Mouse (Mus musculus) kidney, adult 2 months (tissue): Measurements from ENCODE around the gene Cenpf. TPM values are rescaled to one million over a fixed set of nuclear protein-coding genes. Genes with fewer than 3 reads are reported as not detected.
"Not testable (repeated sequence)": the region's sequence is repeated elsewhere in the genome, so short reads cannot be mapped to it uniquely, and the experiment has no call there.

Experiments
- DNase-seq: peaks from one replicate; pipeline ENCODE4 v3.0.0; 2021
- H3K27ac ChIP-seq: fragments of 200-500 bp; 2 replicates; pipeline ENCODE4 v1.5.1; 2012; ENCODE audit warnings: low read depth, low read length, control low read depth, inconsistent platforms; ENCODE audit not compliant: insufficient read depth
- H3K27me3 ChIP-seq: fragments of 200-500 bp; replicated peaks from 2 replicates; pipeline ENCODE4 v1.6.1; 2012; ENCODE audit warnings: mild to moderate bottlenecking, moderate library complexity, low read length, inconsistent platforms; ENCODE audit not compliant: control insufficient read depth, insufficient read depth
- H3K36me3 ChIP-seq: fragments of 200-500 bp; 2 replicates; pipeline ENCODE4 v1.6.1; 2012; ENCODE audit warnings: mild to moderate bottlenecking, moderate library complexity, low read length, inconsistent platforms; ENCODE audit not compliant: control insufficient read depth, insufficient read depth
- H3K4me1 ChIP-seq: fragments of 200-500 bp; 2 replicates; pipeline ENCODE4 v1.6.1; 2011; ENCODE audit warnings: low read length; ENCODE audit not compliant: control insufficient read depth, insufficient read depth
- H3K4me3 ChIP-seq: fragments of 200-500 bp; 2 replicates; pipeline ENCODE4 v1.5.1; 2011; ENCODE audit warnings: mild to moderate bottlenecking, low read depth, low read length, control low read depth; ENCODE audit not compliant: insufficient read depth
- CTCF ChIP-seq: fragments of 200-500 bp; conservative IDR thresholded peaks from 2 replicates; pipeline ENCODE4 v1.5.1; 2011; ENCODE audit warnings: low read depth, mild to moderate bottlenecking, control low read depth, low read length, moderate library complexity, mixed read lengths; ENCODE audit not compliant: insufficient read depth, insufficient read length
- POLR2A ChIP-seq: fragments of 200-500 bp; IDR thresholded peaks from one replicate; pipeline ENCODE4 v1.6.1; 2011; ENCODE audit warnings: low read depth, low read length, control low read depth
- whole genome bisulfite sequencing: fragments of 180-500 bp; shearing (Covaris S2); methylation state at CpG from one replicate; pipeline ENCODE4 v1.1.7; 2018; 5-methylcytosine and 5-hydroxymethylcytosine counted together
- polyA plus RNA-seq: library from polyadenylated mRNA; depleted of rRNA; stranded (reverse); fragments of >200 nt; gene quantifications from 2 replicates; pipeline ENCODE4 v1.2.3, GENCODE M21; 2012

The Cenpf gene
- polyA plus RNA-seq, 1 experiment: 0.14 TPM

DNA sequence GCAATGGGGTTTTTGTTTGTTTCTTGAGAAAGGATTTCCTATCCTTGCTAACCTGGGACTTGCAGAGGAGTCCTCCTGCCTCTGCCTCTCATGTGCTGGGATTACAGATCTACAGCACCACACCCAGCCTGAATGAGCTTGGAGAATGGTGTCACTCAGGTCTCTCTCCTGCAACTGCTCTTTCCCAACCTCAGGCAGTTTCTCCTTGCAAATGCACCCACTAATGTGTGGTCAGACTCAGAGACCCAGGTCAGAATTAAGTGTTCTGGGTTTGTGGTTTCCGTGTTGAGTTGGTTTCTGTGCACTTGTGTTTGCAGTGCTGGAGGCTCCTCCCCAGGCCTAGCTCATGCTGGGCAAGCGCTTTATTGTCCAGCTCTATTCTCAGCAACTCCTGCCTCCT lies 6.5 kb upstream of the Cenpf start:
- TF ChIP-seq CTCF: no peak
- no peak for TF ChIP-seq POLR2A
- Histone ChIP-seq H3K36me3 (no peaks in the 10 kb centered on the region), H3K4me1 (no peaks in the 10 kb centered on the region), H3K27ac (no peak overlapping the region), H3K27me3 (no peaks in the 10 kb centered on the region), H3K4me3 (no peak overlapping the region)
- 86% methylated on average over 2 of the region's 2 CpGs for WGBS
- DNase-seq: no peak

DNA sequence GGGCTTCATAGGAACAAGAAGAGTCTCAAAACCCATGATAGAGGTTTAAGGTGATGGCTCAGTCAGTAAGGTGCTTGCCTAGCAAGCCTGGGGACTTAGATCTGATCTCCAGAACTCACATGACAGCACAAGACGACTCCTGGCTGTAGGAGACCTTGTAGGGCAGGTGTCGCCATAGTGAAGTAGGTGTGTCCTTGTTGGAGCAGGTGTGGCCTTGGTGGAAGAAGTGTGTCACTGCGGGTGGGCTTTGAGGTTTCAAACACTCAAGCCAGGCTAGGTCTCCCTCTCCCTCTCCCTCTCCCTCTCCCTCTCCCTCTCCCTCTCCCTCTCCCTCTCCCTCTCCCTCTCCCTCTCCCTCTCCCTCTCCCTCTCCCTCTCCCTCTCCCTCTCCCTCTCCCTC lies 4.6 kb upstream of the Cenpf start:
- not testable (repeated sequence) for H3K4me3 ChIP-seq, H3K27me3 ChIP-seq, H3K4me1 ChIP-seq, H3K27ac ChIP-seq, DNase-seq, H3K36me3 ChIP-seq
- WGBS: 55% methylated on average over 3 of the region's 3 CpGs

DNA sequence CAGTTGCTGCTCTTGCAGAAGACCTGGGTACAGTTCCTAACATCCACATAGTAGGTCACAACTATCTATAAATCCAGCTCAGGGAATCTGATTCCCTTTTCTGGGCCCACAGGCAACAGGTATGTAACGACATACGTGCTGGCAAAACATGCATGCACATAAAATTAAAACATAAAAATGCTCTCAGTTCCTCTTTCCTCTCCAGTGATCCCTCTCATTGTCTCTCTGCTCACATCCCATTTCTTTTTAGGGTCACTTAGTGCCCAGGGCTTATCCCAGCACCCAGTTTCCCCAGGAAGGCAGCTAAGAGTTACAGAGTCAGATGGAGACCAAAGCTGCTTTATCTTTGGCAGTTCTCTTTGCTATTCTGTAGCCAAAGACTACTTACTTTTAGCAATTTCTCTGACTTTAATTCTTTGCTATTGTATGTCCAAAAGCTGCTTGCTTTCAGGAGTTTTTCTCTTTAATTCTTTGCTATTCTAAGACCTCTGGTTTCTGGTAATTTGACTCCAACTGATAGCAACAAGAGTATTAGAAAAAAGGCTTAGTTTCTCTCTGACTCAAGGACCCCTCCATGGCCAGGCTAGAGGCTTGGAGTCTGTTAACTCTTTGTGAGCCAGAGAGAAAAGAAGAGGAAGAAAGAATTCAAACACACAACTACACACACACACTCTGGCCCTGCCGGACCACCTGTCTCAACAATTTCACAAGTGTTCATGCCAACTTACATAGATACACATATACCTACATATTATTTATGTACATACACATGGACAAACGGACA lies 1.4 kb upstream of the Cenpf start:
- H3K4me1 ChIP-seq: no peaks in the 10 kb centered on the region
- H3K27me3 ChIP-seq: no peaks in the 10 kb centered on the region
- no peaks in the 10 kb centered on the region for H3K36me3 ChIP-seq
- DNase-seq: no peak
- 46% methylated on average over 4 of the region's 4 CpGs for WGBS
- no peak overlapping the region for H3K27ac ChIP-seq
- H3K4me3 ChIP-seq: no peak overlapping the region
- TF ChIP-seq CTCF (no peak), POLR2A (no peak)

DNA sequence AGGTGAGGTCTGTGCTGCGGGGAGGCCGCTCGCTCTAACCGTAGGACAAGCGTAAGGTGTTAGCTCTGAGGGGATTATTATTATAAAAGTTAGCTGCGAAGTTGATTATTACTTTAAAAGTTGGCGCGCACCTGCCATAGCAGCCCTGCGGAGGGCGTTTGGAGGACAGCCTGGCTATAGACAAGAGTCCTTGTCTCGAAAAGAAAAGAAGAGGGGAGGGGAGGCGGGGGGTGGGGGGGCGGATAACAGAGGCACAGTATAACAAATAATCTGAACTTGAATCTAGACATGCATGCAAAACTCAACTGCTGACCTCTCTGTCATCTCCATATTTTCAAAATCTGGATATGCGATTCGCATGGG lies 483 bp upstream of the Cenpf start:
- H3K27ac ChIP-seq: no peak overlapping the region

DNA sequence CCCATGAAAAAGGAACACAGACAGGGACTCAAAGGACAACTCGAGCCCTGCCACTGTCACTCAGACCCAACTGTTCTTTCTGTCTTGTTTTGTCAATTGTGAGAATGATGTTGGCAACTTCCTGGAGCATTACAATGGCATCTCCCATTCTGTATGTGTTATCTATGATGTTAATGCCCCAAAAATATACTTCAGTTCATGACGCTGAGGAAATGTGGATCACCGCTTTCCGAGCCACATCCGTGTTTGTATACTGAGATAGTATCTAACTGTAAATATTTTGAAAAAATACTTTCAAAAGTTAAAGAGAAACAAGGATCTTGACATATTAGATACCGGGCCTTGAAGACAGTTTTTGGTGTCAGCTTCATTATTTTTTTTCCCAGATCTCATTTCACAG lies 1.9 kb downstream of the Cenpf start:
- no peak overlapping the region for H3K4me3 ChIP-seq
- no peaks in the 10 kb centered on the region for H3K4me1 ChIP-seq
- DNase-seq: no peak
- no peak overlapping the region for H3K27ac ChIP-seq
- H3K36me3 ChIP-seq: no peaks in the 10 kb centered on the region
- 62% methylated on average over 6 of the region's 6 CpGs for WGBS
- H3K27me3 ChIP-seq: no peaks in the 10 kb centered on the region
- TF ChIP-seq CTCF: no peak
- no peak for TF ChIP-seq POLR2A

More for the DNA sequence above, 483 bp upstream of the Cenpf start:
- under 1% methylated on average over 15 of the region's 15 CpGs for WGBS
- H3K4me1 ChIP-seq: no peaks in the 10 kb centered on the region
- DNase-seq: no peak
- H3K36me3 ChIP-seq: no peaks in the 10 kb centered on the region
- no peaks in the 10 kb centered on the region for H3K27me3 ChIP-seq
- H3K4me3 ChIP-seq: peak overlapping the region; percentile 75
- no peak for TF ChIP-seq CTCF
- TF ChIP-seq POLR2A: no peak

DNA sequence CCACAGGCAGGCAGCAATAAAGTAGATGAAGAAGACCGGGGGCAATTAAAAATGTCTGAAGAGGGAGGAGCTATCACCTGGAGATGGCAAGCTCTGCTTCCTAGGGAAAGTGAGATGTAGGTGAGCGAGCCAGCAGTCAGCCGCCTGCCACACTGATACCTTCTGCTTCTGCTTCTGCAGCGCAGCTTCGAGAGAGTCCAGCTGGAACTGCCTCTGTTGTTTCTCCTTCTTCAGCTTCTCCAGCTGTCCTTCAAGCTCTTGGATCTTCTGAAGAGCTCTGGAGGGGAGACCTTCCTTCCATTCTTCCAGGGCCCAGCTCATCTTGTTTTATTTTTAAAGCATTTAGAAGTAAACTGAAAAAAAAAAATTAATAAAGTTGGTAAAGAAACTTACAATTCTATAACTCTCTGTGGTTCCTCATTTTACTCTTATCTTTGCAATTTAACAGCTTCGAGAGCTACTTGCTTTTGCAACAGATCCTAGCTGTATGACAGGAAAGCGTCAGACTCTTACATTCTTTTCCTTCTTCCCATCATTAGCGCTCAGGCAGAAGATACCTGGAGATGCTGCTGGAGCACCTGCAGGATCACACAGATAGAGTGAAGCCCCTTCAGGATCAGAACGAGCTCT lies 3.0 kb downstream of the Cenpf start:
- no peaks in the 10 kb centered on the region for H3K36me3 ChIP-seq
- WGBS: 90% methylated on average over 9 of the region's 9 CpGs
- H3K4me3 ChIP-seq: no peak overlapping the region
- TF ChIP-seq POLR2A (no peak), CTCF (no peak)
- no peak for DNase-seq
- H3K27ac ChIP-seq: no peak overlapping the region
- H3K4me1 ChIP-seq: no peaks in the 10 kb centered on the region
- no peaks in the 10 kb centered on the region for H3K27me3 ChIP-seq

DNA sequence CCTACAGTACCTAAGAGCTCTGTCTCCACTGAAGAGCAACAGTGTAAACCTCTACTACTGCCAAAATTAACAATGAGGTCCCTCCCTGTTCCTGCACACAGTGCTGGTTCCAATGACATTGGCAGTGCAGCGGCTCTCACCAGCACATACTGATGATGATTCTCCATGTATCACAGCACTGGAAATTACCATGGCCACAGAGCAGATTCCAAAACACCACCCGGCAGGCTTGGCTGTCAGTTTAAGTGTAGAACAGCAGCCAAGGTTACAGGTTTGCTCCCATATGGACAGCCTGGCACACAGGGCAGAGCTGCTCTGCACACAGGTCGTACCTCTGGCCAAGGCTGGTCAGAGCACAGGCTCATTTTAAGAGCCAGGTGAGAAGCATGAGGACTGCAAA lies 8.3 kb downstream of the Cenpf start:
- Histone ChIP-seq H3K36me3 (no peaks in the 10 kb centered on the region), H3K4me1 (no peaks in the 10 kb centered on the region), H3K4me3 (no peak overlapping the region), H3K27ac (no peak overlapping the region), H3K27me3 (no peaks in the 10 kb centered on the region)
- TF ChIP-seq CTCF (no peak), POLR2A (no peak)
- 92% methylated on average over 3 of the region's 3 CpGs for WGBS
- no peak for DNase-seq
